Mouse (Mus musculus): ENCODE data around the gene Racgap1. TPM values are rescaled to one million over a fixed set of nuclear protein-coding genes. Genes with fewer than 3 reads are reported as not detected.

Gene Racgap1
- polyA plus RNA-seq, 1 experiment from 2014 or later = 94.4 TPM

GRCm38 (mm10) chr15:99682880-99683279 is 31.4 kb upstream of the Racgap1 start:
- H3K27me3 ChIP-seq (replicated peaks; ENCODE audit: control insufficient read depth, insufficient read depth, low read length) = no peaks in the 10 kb centered on the region
- ATAC-seq = no peak
- H3K9me3 ChIP-seq (ENCODE audit: control insufficient read depth, low read length) = no peaks in the 10 kb centered on the region
- no peak overlapping the region for H3K9ac ChIP-seq (replicated peaks; ENCODE audit: low read depth, low read length)
- H3K27ac ChIP-seq (ENCODE audit: low read length) = no peak overlapping the region
- H3K4me2 ChIP-seq (ENCODE audit: low read length) = no peak overlapping the region
- H3K4me1 ChIP-seq (replicated peaks; ENCODE audit: control insufficient read depth, insufficient read depth, low read length) = no peaks in the 10 kb centered on the region
- H3K4me3 ChIP-seq (replicated peaks; ENCODE audit: low read length) = no peak overlapping the region
- WGBS = 94% methylated on average over 7 of the region's 7 CpGs
- H3K36me3 ChIP-seq (ENCODE audit: control insufficient read depth, insufficient read depth) = no peaks in the 10 kb centered on the region

- Histone ChIP-seq H3K4me2 (ENCODE audit: low read length) (no peak overlapping the region), H3K9ac (replicated peaks; ENCODE audit: low read depth, low read length) (no peak overlapping the region), H3K4me1 (replicated peaks; ENCODE audit: control insufficient read depth, insufficient read depth, low read length) (peaks cover 22% of the 10 kb centered on the region), H3K27ac (ENCODE audit: low read length) (no peak overlapping the region), H3K36me3 (ENCODE audit: control insufficient read depth, insufficient read depth) (no peaks in the 10 kb centered on the region), H3K27me3 (replicated peaks; ENCODE audit: control insufficient read depth, insufficient read depth, low read length) (no peaks in the 10 kb centered on the region), H3K9me3 (ENCODE audit: control insufficient read depth, low read length) (no peaks in the 10 kb centered on the region), H3K4me3 (replicated peaks; ENCODE audit: low read length) (no peak overlapping the region)
- ATAC-seq = no peak
- 70% methylated on average over 7 of the region's 7 CpGs for WGBS
Measured at GRCm38 (mm10) chr15:99679008-99679407, 27.6 kb upstream of the Racgap1 start.

- Histone ChIP-seq H3K27me3 (replicated peaks; ENCODE audit: control insufficient read depth, insufficient read depth, low read length) (no peaks in the 10 kb centered on the region), H3K36me3 (ENCODE audit: control insufficient read depth, insufficient read depth) (no peaks in the 10 kb centered on the region), H3K4me1 (replicated peaks; ENCODE audit: control insufficient read depth, insufficient read depth, low read length) (peaks cover 23% of the 10 kb centered on the region), H3K9ac (replicated peaks; ENCODE audit: low read depth, low read length) (no peak overlapping the region), H3K9me3 (ENCODE audit: control insufficient read depth, low read length) (no peaks in the 10 kb centered on the region), H3K27ac (ENCODE audit: low read length) (no peak overlapping the region), H3K4me3 (replicated peaks; ENCODE audit: low read length) (no peak overlapping the region), H3K4me2 (ENCODE audit: low read length) (no peak overlapping the region)
- 18% methylated on average over 13 of the region's 13 CpGs for WGBS
- ATAC-seq = no peak
Measured at GRCm38 (mm10) chr15:99678063-99678800, 26.8 kb upstream of the Racgap1 start.

GRCm38 (mm10) chr15:99677089-99677488 is 25.6 kb upstream of the Racgap1 start:
- Histone ChIP-seq H3K27me3 (replicated peaks; ENCODE audit: control insufficient read depth, insufficient read depth, low read length) (no peaks in the 10 kb centered on the region), H3K36me3 (ENCODE audit: control insufficient read depth, insufficient read depth) (no peaks in the 10 kb centered on the region), H3K27ac (ENCODE audit: low read length) (peak overlapping the region; percentile 6), H3K9me3 (ENCODE audit: control insufficient read depth, low read length) (no peaks in the 10 kb centered on the region), H3K4me3 (replicated peaks; ENCODE audit: low read length) (no peak overlapping the region), H3K4me1 (replicated peaks; ENCODE audit: control insufficient read depth, insufficient read depth, low read length) (peaks cover 29% of the 10 kb centered on the region), H3K4me2 (ENCODE audit: low read length) (0 out of 2 replicates have a peak overlapping the region, but pooled peaks have one; percentile 7), H3K9ac (replicated peaks; ENCODE audit: low read depth, low read length) (0 out of 2 replicates have a peak overlapping the region, but pooled peaks have one; percentile 15)
- WGBS = 23% methylated on average over 8 of the region's 8 CpGs
- peak; percentile 81 for ATAC-seq

GRCm38 (mm10) chr15:99674866-99675265 is 23.4 kb upstream of the Racgap1 start:
- no peak overlapping the region for H3K4me3 ChIP-seq (replicated peaks; ENCODE audit: low read length)
- no peak overlapping the region for H3K9ac ChIP-seq (replicated peaks; ENCODE audit: low read depth, low read length)
- H3K9me3 ChIP-seq (ENCODE audit: control insufficient read depth, low read length) = no peaks in the 10 kb centered on the region
- H3K27ac ChIP-seq (ENCODE audit: low read length) = no peak overlapping the region
- 79% methylated on average over 3 of the region's 3 CpGs for WGBS
- no peak for ATAC-seq
- no peaks in the 10 kb centered on the region for H3K36me3 ChIP-seq (ENCODE audit: control insufficient read depth, insufficient read depth)
- no peaks in the 10 kb centered on the region for H3K27me3 ChIP-seq (replicated peaks; ENCODE audit: control insufficient read depth, insufficient read depth, low read length)
- no peak overlapping the region for H3K4me2 ChIP-seq (ENCODE audit: low read length)
- H3K4me1 ChIP-seq (replicated peaks; ENCODE audit: control insufficient read depth, insufficient read depth, low read length) = peaks cover 40% of the 10 kb centered on the region

GRCm38 (mm10) chr15:99671783-99672182 is 20.3 kb upstream of the Racgap1 start:
- no peak for ATAC-seq
- no peaks in the 10 kb centered on the region for H3K36me3 ChIP-seq (ENCODE audit: control insufficient read depth, insufficient read depth)
- no peaks in the 10 kb centered on the region for H3K9me3 ChIP-seq (ENCODE audit: control insufficient read depth, low read length)
- H3K4me3 ChIP-seq (replicated peaks; ENCODE audit: low read length) = peak overlapping the region; percentile 73
- WGBS = 77% methylated on average over 14 of the region's 14 CpGs
- H3K27ac ChIP-seq (ENCODE audit: low read length) = no peak overlapping the region
- H3K4me1 ChIP-seq (replicated peaks; ENCODE audit: control insufficient read depth, insufficient read depth, low read length) = peaks cover 47% of the 10 kb centered on the region
- H3K9ac ChIP-seq (replicated peaks; ENCODE audit: low read depth, low read length) = peak overlapping the region; percentile 90; the same call in 1 of the 2 replicates
- peak overlapping the region; percentile 62 for H3K4me2 ChIP-seq (ENCODE audit: low read length)
- no peaks in the 10 kb centered on the region for H3K27me3 ChIP-seq (replicated peaks; ENCODE audit: control insufficient read depth, insufficient read depth, low read length)

- Histone ChIP-seq H3K9ac (replicated peaks; ENCODE audit: low read depth, low read length) (peak overlapping the region; percentile 90), H3K4me2 (ENCODE audit: low read length) (peak overlapping the region; percentile 62), H3K9me3 (ENCODE audit: control insufficient read depth, low read length) (no peaks in the 10 kb centered on the region), H3K4me1 (replicated peaks; ENCODE audit: control insufficient read depth, insufficient read depth, low read length) (peaks cover 45% of the 10 kb centered on the region), H3K27me3 (replicated peaks; ENCODE audit: control insufficient read depth, insufficient read depth, low read length) (no peaks in the 10 kb centered on the region), H3K27ac (ENCODE audit: low read length) (peak overlapping the region; percentile 86), H3K36me3 (ENCODE audit: control insufficient read depth, insufficient read depth) (no peaks in the 10 kb centered on the region), H3K4me3 (replicated peaks; ENCODE audit: low read length) (peak overlapping the region; percentile 73)
- peak; percentile 38 for ATAC-seq
- WGBS = 9% methylated on average over 15 of the region's 17 CpGs
Measured at GRCm38 (mm10) chr15:99670964-99671670, 19.7 kb upstream of the Racgap1 start.

GRCm38 (mm10) chr15:99670154-99670821 is 18.8 kb upstream of the Racgap1 start, which contains the start of gene Asic1:
TSS of gene Asic1 (plus strand) at chr15:99670368.
- WGBS = under 1% methylated on average over 59 of the region's 74 CpGs
- peak; percentile 67 for ATAC-seq
- Histone ChIP-seq H3K27me3 (replicated peaks; ENCODE audit: control insufficient read depth, insufficient read depth, low read length) (no peaks in the 10 kb centered on the region), H3K9me3 (ENCODE audit: control insufficient read depth, low read length) (no peaks in the 10 kb centered on the region), H3K4me2 (ENCODE audit: low read length) (peak within 1 kb of the TSS; percentile 62), H3K27ac (ENCODE audit: low read length) (peak within 1 kb of the TSS; percentile 86), H3K4me3 (replicated peaks; ENCODE audit: low read length) (peak within 1 kb of the TSS; percentile 73), H3K36me3 (ENCODE audit: control insufficient read depth, insufficient read depth) (no peaks in the 10 kb centered on the region), H3K9ac (replicated peaks; ENCODE audit: low read depth, low read length) (peak within 1 kb of the TSS; percentile 90), H3K4me1 (replicated peaks; ENCODE audit: control insufficient read depth, insufficient read depth, low read length) (peaks cover 51% of the 10 kb centered on the region)

- H3K4me2 ChIP-seq (ENCODE audit: low read length) = no peak overlapping the region; the same call in 1 of the 2 replicates
- H3K27ac ChIP-seq (ENCODE audit: low read length) = peak overlapping the region; percentile 16; the same call in 1 of the 2 replicates
- WGBS = 0% methylated on average over 1 of the region's 1 CpGs
- no peaks in the 10 kb centered on the region for H3K9me3 ChIP-seq (ENCODE audit: control insufficient read depth, low read length)
- no peak for ATAC-seq
- H3K9ac ChIP-seq (replicated peaks; ENCODE audit: low read depth, low read length) = no peak overlapping the region
- no peaks in the 10 kb centered on the region for H3K27me3 ChIP-seq (replicated peaks; ENCODE audit: control insufficient read depth, insufficient read depth, low read length)
- peaks cover 54% of the 10 kb centered on the region for H3K4me1 ChIP-seq (replicated peaks; ENCODE audit: control insufficient read depth, insufficient read depth, low read length)
- H3K4me3 ChIP-seq (replicated peaks; ENCODE audit: low read length) = no peak overlapping the region
- H3K36me3 ChIP-seq (ENCODE audit: control insufficient read depth, insufficient read depth) = no peaks in the 10 kb centered on the region
Measured at GRCm38 (mm10) chr15:99669392-99669791, 17.9 kb upstream of the Racgap1 start.
